In genomic region chr11:17202481-17202880, GRCm38 (mm10) we compare ENCODE assay signal across 1 mouse cellular context.
TF ChIP-seq lines count a peak whose summit lies in the region.

No protein-coding gene starts in this region.

TF ChIP-seq in CH12.LX, 34 proteins besides CTCF, POLR2A, EP300 and RAD21:
- no peak for TF ChIP-seq BHLHE40 (IDR thresholded peaks at IDR 0.05; ENCODE audit: low read depth, low read length)
- no peak for TF ChIP-seq ELF1 (IDR thresholded peaks at IDR 0.05; ENCODE audit: low read depth, low read length)
- TF ChIP-seq UBTF (IDR thresholded peaks at IDR 0.05; ENCODE audit: low read depth, low read length): no peak
